Mouse (Mus musculus): ENCODE results near the gene Ctnnb1. TPM values are rescaled to one million over a fixed set of nuclear protein-coding genes. Genes with fewer than 3 reads are reported as not detected.

The Ctnnb1 gene
- polyA plus RNA-seq, 1 experiment = 433 TPM

GRCm38 (mm10) chr9:120943757-120944156, 14.7 kb downstream of the Ctnnb1 start:
- TF ChIP-seq CTCF (IDR thresholded peaks at IDR 0.05; ENCODE audit: borderline replicate concordance, extremely low read depth, insufficient read depth, insufficient read length) (no peak), POLR2A (IDR thresholded peaks at IDR 0.05; ENCODE audit: borderline replicate concordance, extremely low read depth, insufficient read depth, insufficient read length, poor library complexity, severe bottlenecking) (no peak)
- DNase-seq (ENCODE audit: low read depth) = no peak

- no peak for DNase-seq (ENCODE audit: low read depth)
- no peak for TF ChIP-seq POLR2A (IDR thresholded peaks at IDR 0.05; ENCODE audit: borderline replicate concordance, extremely low read depth, insufficient read depth, insufficient read length, poor library complexity, severe bottlenecking)
- no peak for TF ChIP-seq CTCF (IDR thresholded peaks at IDR 0.05; ENCODE audit: borderline replicate concordance, extremely low read depth, insufficient read depth, insufficient read length)
These were observed 15.2 kb downstream of the Ctnnb1 start for GRCm38 (mm10) chr9:120944211-120944610.

- TF ChIP-seq CTCF (IDR thresholded peaks at IDR 0.05; ENCODE audit: borderline replicate concordance, extremely low read depth, insufficient read depth, insufficient read length) (no peak), POLR2A (IDR thresholded peaks at IDR 0.05; ENCODE audit: borderline replicate concordance, extremely low read depth, insufficient read depth, insufficient read length, poor library complexity, severe bottlenecking) (no peak)
- no peak for DNase-seq (ENCODE audit: low read depth)
These were observed 17.1 kb downstream of the Ctnnb1 start for GRCm38 (mm10) chr9:120946131-120946530.

GRCm38 (mm10) chr9:120948832-120949231, 19.8 kb downstream of the Ctnnb1 start:
- TF ChIP-seq POLR2A (IDR thresholded peaks at IDR 0.05; ENCODE audit: borderline replicate concordance, extremely low read depth, insufficient read depth, insufficient read length, poor library complexity, severe bottlenecking) = no peak
- TF ChIP-seq CTCF (IDR thresholded peaks at IDR 0.05; ENCODE audit: borderline replicate concordance, extremely low read depth, insufficient read depth, insufficient read length) = no peak
- DNase-seq (ENCODE audit: low read depth) = no peak

- no peak for DNase-seq (ENCODE audit: low read depth)
- TF ChIP-seq POLR2A (IDR thresholded peaks at IDR 0.05; ENCODE audit: borderline replicate concordance, extremely low read depth, insufficient read depth, insufficient read length, poor library complexity, severe bottlenecking) = no peak
- TF ChIP-seq CTCF (IDR thresholded peaks at IDR 0.05; ENCODE audit: borderline replicate concordance, extremely low read depth, insufficient read depth, insufficient read length) = no peak
These were observed 21.7 kb downstream of the Ctnnb1 start for GRCm38 (mm10) chr9:120950761-120951160.

GRCm38 (mm10) chr9:120951947-120952346, 22.9 kb downstream of the Ctnnb1 start:
- TF ChIP-seq POLR2A (IDR thresholded peaks at IDR 0.05; ENCODE audit: borderline replicate concordance, extremely low read depth, insufficient read depth, insufficient read length, poor library complexity, severe bottlenecking) (no peak), CTCF (IDR thresholded peaks at IDR 0.05; ENCODE audit: borderline replicate concordance, extremely low read depth, insufficient read depth, insufficient read length) (no peak)

GRCm38 (mm10) chr9:120958051-120958450, 29.0 kb downstream of the Ctnnb1 start:
- no peak for TF ChIP-seq POLR2A (IDR thresholded peaks at IDR 0.05; ENCODE audit: borderline replicate concordance, extremely low read depth, insufficient read depth, insufficient read length, poor library complexity, severe bottlenecking)
- no peak for TF ChIP-seq CTCF (IDR thresholded peaks at IDR 0.05; ENCODE audit: borderline replicate concordance, extremely low read depth, insufficient read depth, insufficient read length)
- no peak for DNase-seq (ENCODE audit: low read depth)

More at GRCm38 (mm10) chr9:120951947-120952346, 22.9 kb downstream of the Ctnnb1 start:
- DNase-seq (ENCODE audit: low read depth) = no peak

GRCm38 (mm10) chr9:120958560-120958959, 29.5 kb downstream of the Ctnnb1 start:
- DNase-seq (ENCODE audit: low read depth) = no peak
- TF ChIP-seq POLR2A (IDR thresholded peaks at IDR 0.05; ENCODE audit: borderline replicate concordance, extremely low read depth, insufficient read depth, insufficient read length, poor library complexity, severe bottlenecking) (no peak), CTCF (IDR thresholded peaks at IDR 0.05; ENCODE audit: borderline replicate concordance, extremely low read depth, insufficient read depth, insufficient read length) (no peak)

- no peak for TF ChIP-seq POLR2A (IDR thresholded peaks at IDR 0.05; ENCODE audit: borderline replicate concordance, extremely low read depth, insufficient read depth, insufficient read length, poor library complexity, severe bottlenecking)
- TF ChIP-seq CTCF (IDR thresholded peaks at IDR 0.05; ENCODE audit: borderline replicate concordance, extremely low read depth, insufficient read depth, insufficient read length) = no peak
- DNase-seq (ENCODE audit: low read depth) = no peak
These were observed 30.2 kb downstream of the Ctnnb1 start for GRCm38 (mm10) chr9:120959225-120959624.

- DNase-seq (ENCODE audit: low read depth) = no peak
These were observed 31.6 kb downstream of the Ctnnb1 start for GRCm38 (mm10) chr9:120960611-120961010.

GRCm38 (mm10) chr9:120961466-120961865, 32.5 kb downstream of the Ctnnb1 start:
- TF ChIP-seq POLR2A (IDR thresholded peaks at IDR 0.05; ENCODE audit: borderline replicate concordance, extremely low read depth, insufficient read depth, insufficient read length, poor library complexity, severe bottlenecking) (no peak), CTCF (IDR thresholded peaks at IDR 0.05; ENCODE audit: borderline replicate concordance, extremely low read depth, insufficient read depth, insufficient read length) (no peak)
- DNase-seq (ENCODE audit: low read depth) = no peak

More at GRCm38 (mm10) chr9:120960611-120961010, 31.6 kb downstream of the Ctnnb1 start:
- TF ChIP-seq CTCF (IDR thresholded peaks at IDR 0.05; ENCODE audit: borderline replicate concordance, extremely low read depth, insufficient read depth, insufficient read length) (no peak), POLR2A (IDR thresholded peaks at IDR 0.05; ENCODE audit: borderline replicate concordance, extremely low read depth, insufficient read depth, insufficient read length, poor library complexity, severe bottlenecking) (no peak)

- no peak for TF ChIP-seq POLR2A (IDR thresholded peaks at IDR 0.05; ENCODE audit: borderline replicate concordance, extremely low read depth, insufficient read depth, insufficient read length, poor library complexity, severe bottlenecking)
- no peak for TF ChIP-seq CTCF (IDR thresholded peaks at IDR 0.05; ENCODE audit: borderline replicate concordance, extremely low read depth, insufficient read depth, insufficient read length)
These were observed 33.1 kb downstream of the Ctnnb1 start for GRCm38 (mm10) chr9:120961969-120962700.

More at GRCm38 (mm10) chr9:120961969-120962700, 33.1 kb downstream of the Ctnnb1 start:
- peak; percentile 37 for DNase-seq (ENCODE audit: low read depth)
